9 mouse cellular contexts compared by ENCODE assay signal in the genomic region with DNA sequence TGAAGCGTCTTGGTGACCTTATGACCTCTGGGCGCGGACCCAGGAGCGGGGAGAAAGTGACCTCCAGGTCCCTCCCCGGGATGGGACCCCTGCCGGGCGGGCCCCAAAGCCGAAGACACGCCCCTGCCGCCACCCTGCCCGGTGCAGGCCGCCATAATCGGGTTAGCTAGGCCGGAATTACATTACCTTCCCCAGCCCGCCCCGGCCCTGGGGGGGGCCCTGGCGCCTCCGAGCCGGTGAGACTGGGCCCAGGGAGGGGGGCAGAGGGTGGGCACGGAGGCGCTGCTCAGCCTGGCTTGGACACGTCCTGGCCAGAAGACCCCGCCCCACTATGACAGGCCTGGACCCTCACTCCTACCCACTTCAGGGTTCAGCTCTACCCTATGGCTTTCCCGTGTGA. TPM values are rescaled to one million over a fixed set of nuclear protein-coding genes. Genes with fewer than 3 reads are reported as not detected.
DNase-seq lines count a peak whose midpoint lies in the region; ATAC-seq and TF ChIP-seq lines count a peak whose summit lies in the region.
"Had no signal": no experiment of that assay in that cellular context is flagged by ENCODE, and none has a peak within 500 bp of the region (broad histone marks: within the 10 kb centered on the region; RNA-seq: fewer than 3 reads in every experiment).

No protein-coding gene starts in this region.

- H3K36me3 ChIP-seq in liver, embryonic 12.5 days = no peaks in the 10 kb centered on the region
- no peaks in the 10 kb centered on the region for H3K36me3 ChIP-seq in liver, postnatal 0 days (replicated peaks; ENCODE audit: insufficient read depth, low read length)
- no peaks in the 10 kb centered on the region for H3K36me3 ChIP-seq in hindbrain, embryonic 13.5 days
- H3K36me3 ChIP-seq in neural tube, embryonic 14.5 days (ENCODE audit: control insufficient read depth, insufficient read depth, low read length) = no peaks in the 10 kb centered on the region

- H3K4me3 ChIP-seq in liver, embryonic 12.5 days = 0 out of 2 replicates have a peak overlapping the region, but pooled peaks have one; percentile 11
- no peak overlapping the region for H3K4me3 ChIP-seq in liver, postnatal 0 days (ENCODE audit: low read depth, low read length)
- H3K4me3 ChIP-seq in hindbrain, embryonic 13.5 days = 0 out of 2 replicates have a peak overlapping the region, but pooled peaks have one; percentile 4
- no peak overlapping the region for H3K4me3 ChIP-seq in neural tube, embryonic 14.5 days (ENCODE audit: low read depth, low read length)

- no peak overlapping the region for H3K9ac ChIP-seq in liver, embryonic 12.5 days
- H3K9ac ChIP-seq in liver, postnatal 0 days (replicated peaks) = no peak overlapping the region
- H3K9ac ChIP-seq in hindbrain, embryonic 13.5 days = no peak overlapping the region
- no peak overlapping the region for H3K9ac ChIP-seq in neural tube, embryonic 14.5 days (replicated peaks; ENCODE audit: low read depth, low read length)

- WGBS in liver, embryonic 12.5 days (ENCODE audit: insufficient replicate concordance) = 2% methylated on average over 21 of the region's 24 CpGs
- 2% methylated on average over 21 of the region's 24 CpGs for WGBS in liver, postnatal 0 days (ENCODE audit: insufficient replicate concordance)
- WGBS in hindbrain, embryonic 13.5 days = 0% methylated on average over 24 of the region's 24 CpGs
- WGBS in neural tube, embryonic 14.5 days = 1% methylated on average over 23 of the region's 24 CpGs

- no peaks in the 10 kb centered on the region for H3K9me3 ChIP-seq in liver, embryonic 12.5 days (replicated peaks)
- no peaks in the 10 kb centered on the region for H3K9me3 ChIP-seq in liver, postnatal 0 days (ENCODE audit: low read length)
- H3K9me3 ChIP-seq in hindbrain, embryonic 13.5 days = no peaks in the 10 kb centered on the region
- no peaks in the 10 kb centered on the region for H3K9me3 ChIP-seq in neural tube, embryonic 14.5 days (ENCODE audit: control insufficient read depth, low read length)

- TF ChIP-seq CTCF in liver, postnatal 0 days (IDR thresholded peaks at IDR 0.05; ENCODE audit: low read depth) = no peak

- peak overlapping the region; percentile 36 for H3K4me2 ChIP-seq in liver, embryonic 12.5 days
- no peak overlapping the region for H3K4me2 ChIP-seq in liver, postnatal 0 days (ENCODE audit: low read depth, low read length)
- no peak overlapping the region for H3K4me2 ChIP-seq in hindbrain, embryonic 13.5 days
- no peak overlapping the region for H3K4me2 ChIP-seq in neural tube, embryonic 14.5 days (ENCODE audit: low read depth, low read length)

- no peak overlapping the region for H3K27ac ChIP-seq in liver, embryonic 12.5 days
- H3K27ac ChIP-seq in liver, postnatal 0 days (ENCODE audit: low read depth) = no peak overlapping the region
- H3K27ac ChIP-seq in hindbrain, embryonic 13.5 days = no peak overlapping the region
- no peak overlapping the region for H3K27ac ChIP-seq in neural tube, embryonic 14.5 days (ENCODE audit: low read depth, low read length)

- ATAC-seq in liver, embryonic 12.5 days = no peak
- no peak for ATAC-seq in liver, postnatal 0 days
- no peak for ATAC-seq in hindbrain, embryonic 13.5 days (ENCODE audit: low FRiP score)
- ATAC-seq in neural tube, embryonic 14.5 days (ENCODE audit: low read depth) = peak; percentile 32; the same call in 1 of the 2 replicates

- peaks cover 33% of the 10 kb centered on the region for H3K4me1 ChIP-seq in liver, embryonic 12.5 days
- H3K4me1 ChIP-seq in liver, postnatal 0 days (ENCODE audit: insufficient read depth) = peaks cover 10% of the 10 kb centered on the region
- peaks cover 28% of the 10 kb centered on the region for H3K4me1 ChIP-seq in hindbrain, embryonic 13.5 days (replicated peaks)
- H3K4me1 ChIP-seq in neural tube, embryonic 14.5 days (ENCODE audit: control insufficient read depth, insufficient read depth, low read length) = no peaks in the 10 kb centered on the region

- no peak for TF ChIP-seq EP300 in liver, postnatal 0 days (IDR thresholded peaks at IDR 0.05; ENCODE audit: low read depth)

- H3K27me3 ChIP-seq in liver, embryonic 12.5 days (replicated peaks) = peaks cover 100% of the 10 kb centered on the region
- peaks cover 93% of the 10 kb centered on the region for H3K27me3 ChIP-seq in liver, postnatal 0 days (ENCODE audit: insufficient read depth, low read length)
- H3K27me3 ChIP-seq in hindbrain, embryonic 13.5 days = peaks cover 99% of the 10 kb centered on the region
- H3K27me3 ChIP-seq in neural tube, embryonic 14.5 days (ENCODE audit: control insufficient read depth, insufficient read depth, low read length) = peaks cover 64% of the 10 kb centered on the region

- DNase-seq in adrenal gland, postnatal 10 days = peak; percentile 55
- DNase-seq in adrenal gland, adult 8-10 months = no peak
- no peak for DNase-seq in liver, postnatal 0 days
- DNase-seq in layer of hippocampus, adult 8-10 months (ENCODE audit: low spot score in 2 of 2) = no peak
- no peak for DNase-seq in thymus, postnatal 25 days
- DNase-seq: kidney, adult 8-10 months had no signal

RNA-seq across cellular contexts. Expression of a gene that starts 1.1 kb away (rescaled TPM):
- total RNA-seq in adrenal gland, postnatal 10 days (2021) = 10 to 100 TPM; 11.9 to 14.3 TPM
- total RNA-seq in adrenal gland, adult 8-10 months (2022) = 10 to 100 TPM in 3 of 4 experiments, 1 to 10 TPM in 1; 7.9 to 19.1 (median 13.3) TPM
- 0.11 and 0.42 TPM in 2 replicates for polyA plus RNA-seq in liver, embryonic 12.5 days (2016; fragmentation: Nextera tagmentation; extraction: Ambion mirVana)
- polyA plus RNA-seq in liver, postnatal 0 days (2015; fragmentation: Nextera tagmentation; extraction: Ambion mirVana) = not detected in 2 replicates
- polyA plus RNA-seq in hindbrain, embryonic 13.5 days (2015; fragmentation: Nextera tagmentation; extraction: Ambion mirVana) = 1.6 and 2.8 TPM in 2 replicates
- 7.1 TPM in 1 of 2 replicates, not detected in the other for polyA plus RNA-seq in neural tube, embryonic 14.5 days (2014; fragmentation: Nextera tagmentation; extraction: Ambion mirVana)
- total RNA-seq in layer of hippocampus, adult 8-10 months (2022) = not detected

RNA-seq across cellular contexts. Expression of a gene that starts 6.4 kb away (rescaled TPM):
- 10 to 100 TPM; 26.4 to 34.2 TPM for total RNA-seq in adrenal gland, postnatal 10 days (2021)
- total RNA-seq in adrenal gland, adult 8-10 months (2022) = 10 to 100 TPM; 50.4 to 79.1 (median 66.0) TPM
- polyA plus RNA-seq in liver, embryonic 12.5 days (2016; fragmentation: Nextera tagmentation; extraction: Ambion mirVana) = 20.8 and 23.3 TPM in 2 replicates
- polyA plus RNA-seq in liver, postnatal 0 days (2015; fragmentation: Nextera tagmentation; extraction: Ambion mirVana) = 11.6 and 11.7 TPM in 2 replicates
- polyA plus RNA-seq in hindbrain, embryonic 13.5 days (2015; fragmentation: Nextera tagmentation; extraction: Ambion mirVana) = 45.6 and 47.1 TPM in 2 replicates
- polyA plus RNA-seq in neural tube, embryonic 14.5 days (2014; fragmentation: Nextera tagmentation; extraction: Ambion mirVana) = 44.9 and 46.6 TPM in 2 replicates
- 10 to 100 TPM; 32.0 to 37.0 (median 34.0) TPM for total RNA-seq in layer of hippocampus, adult 8-10 months (2022)

RNA-seq across cellular contexts. Expression of a gene that starts 13.6 kb away (rescaled TPM):
- 1 to 10 TPM; 3.7 TPM for total RNA-seq in adrenal gland, postnatal 10 days (2021)
- total RNA-seq in adrenal gland, adult 8-10 months (2022) = 1 to 10 TPM; 2.6 to 6.3 (median 4.1) TPM
- polyA plus RNA-seq in liver, embryonic 12.5 days (2016; fragmentation: Nextera tagmentation; extraction: Ambion mirVana) = 5.0 and 5.4 TPM in 2 replicates
- 7.5 and 8.2 TPM in 2 replicates for polyA plus RNA-seq in liver, postnatal 0 days (2015; fragmentation: Nextera tagmentation; extraction: Ambion mirVana)
- polyA plus RNA-seq in hindbrain, embryonic 13.5 days (2015; fragmentation: Nextera tagmentation; extraction: Ambion mirVana) = 0.81 and 0.91 TPM in 2 replicates
- polyA plus RNA-seq in neural tube, embryonic 14.5 days (2014; fragmentation: Nextera tagmentation; extraction: Ambion mirVana) = 0.24 and 0.54 TPM in 2 replicates
- 1 to 10 TPM in 3 of 4 experiments, under 1 TPM in 1; 0.41 to 2.1 (median 1.5) TPM for total RNA-seq in layer of hippocampus, adult 8-10 months (2022)

RNA-seq across cellular contexts. Expression of a gene that starts 14.9 kb away (rescaled TPM):
- total RNA-seq in adrenal gland, postnatal 10 days (2021) = 1 to 10 TPM; 5.8 to 8.7 TPM
- total RNA-seq in adrenal gland, adult 8-10 months (2022) = 10 to 100 TPM; 16.7 to 24.9 (median 19.6) TPM
- polyA plus RNA-seq in liver, embryonic 12.5 days (2016; fragmentation: Nextera tagmentation; extraction: Ambion mirVana) = 0.25 and 0.44 TPM in 2 replicates
- 0.40 and 0.51 TPM in 2 replicates for polyA plus RNA-seq in liver, postnatal 0 days (2015; fragmentation: Nextera tagmentation; extraction: Ambion mirVana)
- 0.41 TPM in 1 of 2 replicates, not detected in the other for polyA plus RNA-seq in hindbrain, embryonic 13.5 days (2015; fragmentation: Nextera tagmentation; extraction: Ambion mirVana)
- polyA plus RNA-seq in neural tube, embryonic 14.5 days (2014; fragmentation: Nextera tagmentation; extraction: Ambion mirVana) = not detected in 2 replicates
- 1 to 10 TPM in 1 of 4 experiments, under 1 TPM in 2, not detected in 1; 0.54 to 1.5 (median 0.68) TPM for total RNA-seq in layer of hippocampus, adult 8-10 months (2022)

RNA-seq across cellular contexts. Expression of a gene that starts 16.1 kb away (rescaled TPM):
- 10 to 100 TPM; 53.4 to 60.5 TPM for total RNA-seq in adrenal gland, postnatal 10 days (2021)
- 10 to 100 TPM; 50.7 to 69.4 (median 61.0) TPM for total RNA-seq in adrenal gland, adult 8-10 months (2022)
- 147 and 154 TPM in 2 replicates for polyA plus RNA-seq in liver, embryonic 12.5 days (2016; fragmentation: Nextera tagmentation; extraction: Ambion mirVana)
- 33.8 and 34.7 TPM in 2 replicates for polyA plus RNA-seq in liver, postnatal 0 days (2015; fragmentation: Nextera tagmentation; extraction: Ambion mirVana)
- 68.6 and 74.6 TPM in 2 replicates for polyA plus RNA-seq in hindbrain, embryonic 13.5 days (2015; fragmentation: Nextera tagmentation; extraction: Ambion mirVana)
- polyA plus RNA-seq in neural tube, embryonic 14.5 days (2014; fragmentation: Nextera tagmentation; extraction: Ambion mirVana) = 37.8 and 45.9 TPM in 2 replicates
- total RNA-seq in layer of hippocampus, adult 8-10 months (2022) = 10 to 100 TPM; 50.0 to 60.6 (median 51.8) TPM

Comparison
In these comparisons a context has a peak if more than half of its experiments do, and no peak if none do; other contexts are left out.
1. H3K4me3 ChIP-seq: peak in liver, embryonic 12.5 days (single experiment) and hindbrain, embryonic 13.5 days (single experiment); none in liver, postnatal 0 days (single experiment) and neural tube, embryonic 14.5 days (single experiment).